Mouse (Mus musculus) ovary, adult 18-20 months (tissue): ENCODE measurements around the gene 0610009B22Rik.
"Not testable (repeated sequence)": the region's sequence is repeated elsewhere in the genome, so short reads cannot be mapped to it uniquely, and the experiment has no call there.

Experiments used
- DNase-seq: peaks from one replicate; pipeline ENCODE4 v3.0.0; 2022; ENCODE audit warnings: low spot score, mixed read lengths

Gene 0610009B22Rik

DNA sequence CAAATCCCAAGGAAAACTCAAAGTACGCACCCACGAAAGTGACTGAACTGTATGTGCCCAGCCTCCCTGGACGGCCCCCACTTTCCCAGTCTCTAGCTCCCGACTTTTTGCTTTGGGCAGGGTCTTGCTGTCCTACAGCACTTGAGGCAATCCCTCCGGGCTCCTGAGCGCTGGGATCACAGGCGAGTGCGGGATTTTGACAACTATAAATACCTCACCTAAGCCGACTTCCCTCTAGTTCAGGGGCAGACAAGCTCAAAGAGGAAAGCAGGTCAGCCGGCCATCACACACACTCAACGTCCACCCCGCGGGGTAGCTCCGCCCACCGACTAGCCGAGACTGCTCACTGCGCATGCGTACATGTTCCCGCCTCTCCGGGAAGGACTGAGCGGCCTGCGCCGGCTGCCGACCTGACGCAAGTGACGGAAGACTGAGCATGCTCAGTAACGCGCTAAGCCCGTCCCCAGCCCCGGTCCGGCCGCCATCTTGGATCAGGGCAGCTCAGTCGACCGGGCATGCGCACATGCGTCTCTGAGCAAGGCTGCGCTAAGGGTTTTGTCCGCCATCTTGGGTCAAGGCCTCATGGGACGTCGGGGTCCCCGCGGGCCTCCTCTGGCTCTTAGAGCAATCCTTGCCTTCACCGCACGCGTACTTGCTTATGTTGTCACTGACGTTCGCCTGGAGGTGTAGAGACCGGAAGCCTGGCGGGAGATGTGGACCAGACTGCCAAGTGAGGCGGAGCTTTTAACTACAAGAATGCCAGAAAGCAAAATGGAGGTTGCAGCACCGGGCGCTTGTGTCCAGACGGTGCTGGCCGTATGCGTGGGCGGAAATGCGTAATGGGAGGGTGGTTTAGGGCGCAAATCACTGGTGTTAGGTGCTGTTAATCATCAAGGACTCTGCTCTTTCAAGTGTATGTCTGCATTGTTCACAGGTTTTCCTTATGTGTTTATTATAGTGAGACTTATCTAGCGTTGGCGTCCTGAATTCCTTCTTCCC is at the start of gene 0610009B22Rik:
Gene 0610009B22Rik (minus strand): TSS at position 545 of the 999 bp plus-strand sequence.
- peak; percentile 100 for DNase-seq

DNA sequence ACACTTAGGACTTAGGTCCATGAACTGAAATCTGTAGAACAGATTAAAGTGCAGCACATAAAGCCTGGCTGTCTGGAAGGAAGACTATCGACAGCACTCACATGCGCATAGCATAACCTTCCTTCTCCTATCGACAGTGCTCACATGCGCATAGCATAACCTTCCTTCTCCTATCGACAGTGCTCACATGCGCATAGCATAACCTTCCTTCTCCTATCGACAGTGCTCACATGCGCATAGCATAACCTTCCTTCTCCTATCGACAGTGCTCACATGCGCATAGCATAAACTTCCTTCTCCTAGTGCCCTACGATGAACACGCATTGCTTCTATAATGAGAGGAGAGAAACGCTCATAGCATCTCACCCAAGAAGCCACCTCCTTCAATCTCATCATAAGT is 45.5 kb upstream of the 0610009B22Rik start:
- not testable (repeated sequence) for DNase-seq

DNA sequence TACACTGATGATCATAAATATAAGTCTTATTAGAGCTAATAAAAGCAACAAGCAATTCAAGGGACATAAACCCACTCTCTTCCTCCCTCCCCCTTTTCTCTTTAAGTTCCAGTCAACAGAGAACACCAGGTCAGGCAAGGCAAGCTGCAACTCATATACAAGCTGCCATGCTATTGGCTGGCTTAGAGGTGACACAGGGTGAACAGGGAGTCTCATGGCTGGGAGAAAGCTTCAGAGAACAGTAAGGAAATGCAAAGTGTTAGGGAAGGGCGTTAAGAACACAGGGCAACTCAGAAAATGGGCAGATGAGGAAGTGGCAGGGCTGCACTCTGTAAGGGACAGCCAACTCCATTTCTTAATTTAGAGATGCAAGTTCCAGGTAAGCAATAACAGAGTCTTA is 44.2 kb upstream of the 0610009B22Rik start:
- no peak for DNase-seq

DNA sequence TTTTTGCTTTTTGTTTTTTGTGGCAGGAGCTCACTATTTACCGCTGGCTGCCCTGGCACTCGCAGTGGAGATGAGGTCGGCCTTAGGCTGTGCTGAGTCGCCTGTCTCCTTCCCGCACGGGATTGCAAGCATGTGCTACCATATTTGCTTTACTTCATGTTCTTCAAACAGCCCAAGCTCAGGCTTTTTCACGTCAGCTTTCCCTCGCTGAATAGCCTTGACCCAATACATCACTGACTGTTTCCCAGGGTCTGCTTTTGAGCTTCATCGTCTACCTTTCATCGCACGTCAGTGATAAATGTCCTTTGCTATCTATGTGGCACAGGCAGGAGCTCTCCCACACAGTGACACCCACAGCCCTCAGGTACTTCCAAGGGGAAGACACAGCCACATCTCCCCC is 32.4 kb upstream of the 0610009B22Rik start:
- DNase-seq, result no peak

DNA sequence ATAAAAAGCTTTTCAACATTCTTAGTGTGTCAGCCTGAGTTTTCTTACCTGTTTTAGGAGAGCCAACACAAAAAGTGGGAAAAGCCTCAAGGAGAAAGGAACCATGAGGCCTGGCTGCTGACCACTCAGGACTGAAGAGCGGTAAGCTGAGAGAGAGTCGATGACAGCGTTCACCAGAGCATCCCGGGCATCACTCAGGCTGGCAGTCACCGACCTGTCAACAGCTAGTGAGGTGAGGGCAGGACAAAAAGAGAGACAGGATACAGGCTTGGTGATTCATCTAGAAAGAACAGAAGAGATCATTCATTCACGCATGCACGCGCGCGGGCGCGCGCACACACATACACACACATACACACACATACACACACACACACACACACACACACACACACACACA is 18.4 kb upstream of the 0610009B22Rik start:
- no peak for DNase-seq

DNA sequence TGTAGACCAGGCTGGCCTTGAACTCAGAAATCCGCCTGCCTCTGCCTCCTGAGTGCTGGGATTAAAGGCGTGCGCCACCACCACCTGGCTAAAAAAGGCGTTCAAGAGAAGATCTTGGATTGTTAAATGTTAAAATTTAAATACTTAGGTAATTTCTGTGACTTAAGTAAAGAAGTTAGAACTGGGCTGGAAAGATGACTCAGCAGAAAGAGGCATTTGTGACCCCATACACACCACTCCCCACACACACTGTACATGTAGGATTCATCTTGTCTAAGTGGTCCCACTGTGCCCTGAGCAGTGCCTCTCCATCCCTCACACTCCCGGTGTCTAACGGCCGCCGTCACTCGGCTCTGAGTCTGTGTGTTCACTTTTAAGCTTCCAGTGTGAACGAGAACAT is 17.8 kb upstream of the 0610009B22Rik start:
- DNase-seq, result no peak

DNA sequence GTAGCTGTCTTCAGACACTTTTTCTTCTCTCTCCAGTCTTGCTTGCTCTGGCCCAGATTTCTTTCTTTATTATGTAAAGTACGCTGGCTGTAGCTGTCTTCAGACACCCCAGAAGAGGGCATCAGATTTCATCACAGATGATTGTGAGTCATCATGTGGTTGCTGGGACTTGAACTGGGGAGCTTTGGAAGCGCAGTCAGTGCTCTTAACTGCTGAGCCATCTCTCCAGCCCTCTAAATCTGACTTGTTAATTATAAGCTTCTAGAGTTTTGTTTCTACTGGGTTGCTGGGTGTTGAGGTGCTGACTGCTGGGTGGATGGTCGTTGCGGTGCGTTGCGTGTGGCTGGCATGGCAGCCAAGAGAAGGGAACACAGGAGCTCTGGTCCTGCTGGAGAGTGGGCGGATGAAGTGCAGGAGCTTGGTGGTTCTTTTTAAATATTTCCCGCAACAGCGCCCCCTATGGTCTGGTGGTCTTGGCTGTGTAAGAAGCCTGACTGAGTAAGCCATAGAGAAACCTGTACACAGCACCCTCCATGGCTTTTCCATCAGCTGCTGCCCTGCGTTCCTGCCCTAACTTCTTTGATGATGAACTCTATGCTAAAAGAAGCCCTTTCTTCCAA is 14.8 kb upstream of the 0610009B22Rik start:
- DNase-seq, result no peak

DNA sequence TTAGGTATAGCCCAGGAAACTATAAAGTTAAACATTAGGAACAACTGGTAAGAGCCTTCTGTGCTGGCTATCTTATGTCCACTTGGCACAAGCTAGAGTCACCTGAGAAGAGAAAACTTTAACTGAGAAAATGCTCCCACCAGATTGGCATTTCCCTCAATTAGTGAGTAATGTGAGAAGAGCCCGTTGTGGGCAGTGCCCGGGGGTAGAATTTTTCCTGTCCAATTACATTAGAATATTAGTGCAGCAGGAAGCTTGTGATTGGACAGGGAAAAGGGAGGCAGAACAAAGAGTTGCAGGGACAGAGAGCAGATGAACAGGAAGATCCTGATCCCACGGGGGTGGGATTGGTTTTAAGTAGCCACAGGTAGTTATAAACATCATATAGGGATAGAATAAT is 14.2 kb upstream of the 0610009B22Rik start:
- DNase-seq, result no peak

DNA sequence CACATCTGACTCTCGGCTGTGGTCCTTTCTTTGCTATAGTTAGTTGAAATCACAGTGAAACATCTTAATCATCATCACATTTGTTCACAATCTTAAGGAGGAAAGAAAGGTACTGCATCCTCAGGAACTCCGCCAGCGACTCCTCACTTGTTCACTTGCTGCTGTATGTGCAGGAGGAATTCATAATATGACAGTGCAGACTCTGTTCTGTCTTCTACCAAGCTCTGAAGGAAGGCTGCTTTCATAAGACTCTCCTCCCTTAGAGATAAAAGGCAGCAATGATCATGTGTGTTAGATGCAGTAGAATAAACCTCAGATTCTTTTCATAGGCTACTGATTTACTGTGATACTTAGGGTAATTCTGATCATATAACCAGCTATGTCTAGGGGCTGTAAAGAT is 6.3 kb upstream of the 0610009B22Rik start:
- DNase-seq, result no peak

DNA sequence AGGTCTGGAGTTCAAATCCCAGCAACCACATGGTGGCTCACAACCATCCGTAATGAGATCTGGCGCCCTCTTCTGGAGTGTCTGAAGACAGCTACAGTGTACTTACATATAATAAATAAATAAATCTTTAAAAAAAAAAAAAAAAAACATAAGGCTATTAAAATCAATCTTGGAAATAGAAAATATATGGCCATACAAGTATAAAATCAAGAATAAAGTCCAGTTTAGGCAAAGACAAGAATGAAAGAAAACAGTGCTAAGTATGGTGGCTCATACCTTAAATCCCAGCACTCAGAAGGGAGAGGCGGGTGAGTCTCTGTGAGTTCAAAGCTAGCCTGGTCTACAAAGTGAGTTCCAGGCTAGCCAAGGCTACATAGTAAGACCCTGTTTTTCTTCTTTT is 1.9 kb upstream of the 0610009B22Rik start:
- not testable (repeated sequence) for DNase-seq

DNA sequence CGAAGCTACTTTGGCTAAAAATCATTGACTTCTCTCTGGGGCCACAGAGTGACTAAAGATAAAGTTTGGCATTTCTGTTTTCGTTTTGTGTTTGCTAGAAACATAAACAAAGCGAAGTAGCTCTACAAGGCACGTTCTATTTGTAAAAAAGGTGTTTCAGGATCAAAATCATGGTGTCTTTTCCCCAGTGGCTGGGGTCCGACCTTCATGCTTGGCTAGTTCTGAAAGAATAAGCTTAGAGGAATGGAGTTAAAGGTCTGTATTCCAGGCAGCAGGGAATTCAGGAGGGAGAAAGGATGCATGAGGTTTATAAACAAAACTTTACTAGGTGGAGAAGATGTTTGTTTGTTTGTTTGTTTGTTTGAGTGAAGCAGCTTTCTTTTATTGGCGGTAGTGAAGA is 669 bp upstream of the 0610009B22Rik start:
- DNase-seq, result no peak

DNA sequence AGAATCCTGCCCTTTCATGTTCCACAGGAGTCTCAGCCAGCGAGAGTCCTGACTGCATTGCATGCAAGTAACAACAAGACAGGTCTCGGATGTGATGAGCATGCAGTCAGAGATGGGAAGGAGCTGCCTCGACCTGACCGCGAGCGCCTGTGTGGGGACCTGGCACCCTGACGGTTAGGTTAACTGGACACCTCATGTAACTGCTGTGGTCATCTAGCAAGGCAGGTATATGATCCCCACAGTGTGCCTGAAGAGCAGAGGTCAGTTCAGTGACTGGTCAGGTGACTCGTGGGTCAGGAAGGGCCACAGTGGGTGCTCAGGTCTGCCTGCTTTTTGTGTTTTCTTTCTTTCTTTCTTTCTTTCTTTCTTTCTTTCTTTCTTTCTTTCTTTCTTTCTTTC is 6.7 kb downstream of the 0610009B22Rik start:
- no peak for DNase-seq

DNA sequence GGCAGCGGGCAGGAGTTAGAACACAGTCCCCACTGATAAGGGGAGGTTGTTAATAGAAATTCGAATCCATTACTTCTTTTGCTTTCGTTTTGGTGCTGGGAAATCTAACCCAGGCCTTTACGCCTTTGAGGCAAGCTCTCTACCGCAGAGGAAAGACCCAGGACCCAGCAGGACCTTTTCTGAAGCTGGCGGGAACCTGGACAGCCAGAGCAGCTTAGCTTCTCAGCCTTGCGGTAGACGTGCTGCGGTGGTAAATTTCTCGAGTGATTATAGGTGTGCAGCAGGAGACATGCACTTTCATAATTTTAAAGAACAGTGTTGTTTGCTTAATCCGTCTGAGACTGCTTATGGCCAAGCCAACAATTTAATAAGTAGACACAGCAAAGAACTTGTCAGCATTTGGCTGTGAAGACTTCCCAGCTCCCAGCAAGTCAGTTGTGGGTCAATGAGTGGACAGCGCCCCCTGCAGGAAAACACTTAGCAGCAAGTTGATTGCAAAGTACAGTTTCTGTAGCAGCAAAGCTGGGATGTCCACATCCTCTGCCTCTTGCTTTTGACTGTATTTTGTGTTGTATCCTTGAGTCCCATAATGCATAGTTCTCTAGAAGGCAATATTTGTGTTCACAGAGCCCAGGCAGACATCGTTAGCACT is 7.2 kb downstream of the 0610009B22Rik start:
- peak; percentile 75 for DNase-seq

DNA sequence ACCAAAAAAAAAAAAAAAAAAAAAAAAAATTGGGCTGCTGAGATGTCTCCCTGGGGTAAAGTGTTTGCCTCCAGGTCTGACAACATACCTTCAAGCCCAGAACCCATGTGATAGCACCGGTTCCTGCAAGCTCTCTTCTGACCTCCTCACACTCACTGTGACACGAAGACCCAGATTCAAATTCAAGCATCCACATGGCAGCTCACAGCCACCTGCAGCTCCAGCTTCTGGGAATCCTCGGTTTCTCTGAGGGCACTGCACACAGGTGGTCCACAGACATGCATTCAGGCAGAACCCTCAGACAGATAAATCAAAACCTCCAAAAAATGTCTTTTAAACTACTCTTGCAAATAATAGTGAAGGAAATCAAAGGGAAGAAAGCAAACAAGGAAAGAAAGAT is 9.2 kb downstream of the 0610009B22Rik start:
- no peak for DNase-seq

DNA sequence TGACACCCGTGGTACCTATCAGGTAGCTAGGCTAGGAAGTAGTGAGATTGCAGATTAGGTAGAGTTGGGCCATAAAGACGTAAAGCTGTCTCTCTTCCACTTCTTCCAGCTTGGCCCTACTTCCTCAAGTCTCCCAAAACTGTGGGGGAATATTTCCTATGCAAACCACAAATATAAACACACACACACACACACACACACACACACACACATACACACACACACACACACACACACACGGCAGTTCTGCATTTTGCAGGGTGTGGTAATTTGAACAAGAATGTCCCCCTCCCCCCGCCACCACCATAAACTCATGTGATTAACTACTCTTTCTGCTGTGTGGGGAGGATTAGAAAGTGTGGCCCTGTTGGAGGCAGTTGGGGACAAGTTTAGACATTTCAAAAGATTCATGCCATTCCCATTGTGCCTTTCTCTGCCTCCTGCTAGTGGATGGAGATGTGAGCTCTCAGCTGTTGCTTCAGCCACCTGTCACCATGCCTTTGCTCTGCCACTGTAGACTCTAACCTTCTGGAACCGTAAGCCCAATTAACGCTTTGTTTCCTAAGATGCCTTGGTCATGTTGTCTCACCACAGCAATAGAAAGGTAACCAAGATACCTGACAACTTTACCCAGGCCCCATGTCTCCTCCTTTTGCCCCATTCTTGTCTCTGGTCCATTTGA is 10.8 kb downstream of the 0610009B22Rik start:
- no peak for DNase-seq

DNA sequence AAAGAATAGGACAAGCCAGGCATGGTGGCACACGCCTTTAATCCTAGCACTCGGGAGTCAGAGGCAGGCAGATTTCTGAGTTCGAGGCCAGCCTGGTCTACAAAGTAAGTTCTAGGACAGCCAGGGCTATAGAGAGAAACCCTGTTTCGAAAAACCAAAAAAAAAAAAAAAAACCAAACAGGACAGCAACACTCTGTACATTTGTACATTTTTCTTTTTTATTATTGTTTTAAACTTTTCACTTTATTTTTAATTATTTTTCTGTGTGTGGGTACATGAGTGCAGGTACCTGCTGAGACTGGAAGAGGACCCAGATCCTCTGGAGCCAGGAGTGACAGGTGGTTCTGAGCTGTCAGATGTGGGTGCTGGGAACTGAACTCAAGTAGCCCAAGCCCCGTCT is 13.3 kb downstream of the 0610009B22Rik start:
- DNase-seq, result no peak

DNA sequence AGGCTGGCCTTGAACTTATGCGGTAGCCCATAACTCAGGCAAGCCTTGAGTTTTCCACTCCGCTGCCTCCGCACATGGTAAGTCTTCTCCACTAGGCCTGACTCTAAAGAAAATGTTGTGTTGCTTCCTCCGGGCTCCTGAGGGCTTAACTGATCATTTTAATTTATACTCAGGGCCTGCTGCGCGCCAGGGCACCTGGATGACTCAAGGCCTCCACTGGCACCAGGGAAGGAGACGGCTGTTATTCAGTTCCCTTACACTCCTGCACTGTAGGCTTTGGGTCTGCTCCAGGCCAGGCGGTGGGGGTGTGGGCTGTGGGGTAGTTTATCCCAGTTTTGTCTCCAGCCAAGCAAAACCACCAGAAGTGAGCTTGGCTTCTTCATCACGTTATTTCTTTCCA is 15.4 kb downstream of the 0610009B22Rik start:
- peak; percentile 50 for DNase-seq

DNA sequence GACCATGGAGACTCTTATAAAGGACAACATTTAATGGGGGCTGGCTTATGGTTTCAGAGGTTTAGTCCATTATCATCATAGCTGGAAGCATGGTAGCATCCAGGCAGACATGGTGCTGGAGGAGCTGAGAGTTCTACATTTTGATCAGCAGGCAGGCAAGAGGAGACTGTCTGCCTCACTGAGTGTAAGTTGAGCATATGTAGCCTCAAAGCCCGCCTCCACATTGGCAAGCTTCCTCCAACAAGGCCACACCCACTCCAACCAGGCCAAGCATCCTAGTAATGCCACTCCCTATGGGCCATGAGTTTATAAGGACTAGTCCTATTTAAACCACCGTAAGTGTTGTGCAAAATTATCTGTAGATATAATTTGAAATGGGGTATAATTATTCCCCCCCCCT is 17.3 kb downstream of the 0610009B22Rik start:
- no peak for DNase-seq

DNA sequence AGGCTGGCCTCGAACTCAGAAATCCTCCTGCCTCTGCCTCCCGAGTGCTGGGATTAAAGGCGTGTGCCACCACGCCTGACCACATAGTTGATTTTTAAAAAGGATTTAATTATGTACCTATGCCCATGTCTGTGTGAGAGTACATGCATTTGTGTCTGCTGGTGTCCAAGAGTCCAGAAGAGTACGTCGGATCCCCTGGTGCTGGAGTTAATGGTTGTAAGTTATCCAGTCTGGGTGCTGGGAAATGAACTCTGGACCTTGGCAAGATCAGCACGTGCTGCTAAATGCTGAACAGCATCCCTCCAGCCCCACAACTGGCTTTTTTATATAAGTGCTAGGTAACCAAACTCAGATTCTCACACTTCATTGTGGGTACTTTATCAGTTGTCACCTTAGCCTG is 17.8 kb downstream of the 0610009B22Rik start:
- no peak for DNase-seq

DNA sequence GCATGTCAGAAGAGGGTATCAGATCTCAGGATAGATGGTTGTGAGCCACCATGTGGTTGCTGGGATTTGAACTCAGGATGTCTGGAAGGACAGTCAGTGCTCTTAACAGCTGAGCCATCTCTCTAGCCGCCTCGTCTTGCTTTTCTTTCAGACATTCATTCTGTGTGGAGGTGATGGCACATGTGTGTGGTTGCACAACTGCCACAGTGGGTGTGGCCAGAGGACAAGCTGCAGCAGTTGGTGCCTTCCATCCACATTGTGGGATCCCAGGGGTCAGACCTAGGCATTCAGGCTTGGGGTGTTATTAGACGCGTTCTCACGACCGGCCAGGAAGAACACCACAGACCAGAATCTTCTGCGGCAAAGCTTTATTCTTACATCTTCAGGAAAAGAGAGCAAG is 23.9 kb downstream of the 0610009B22Rik start:
- not testable (repeated sequence) for DNase-seq

DNA sequence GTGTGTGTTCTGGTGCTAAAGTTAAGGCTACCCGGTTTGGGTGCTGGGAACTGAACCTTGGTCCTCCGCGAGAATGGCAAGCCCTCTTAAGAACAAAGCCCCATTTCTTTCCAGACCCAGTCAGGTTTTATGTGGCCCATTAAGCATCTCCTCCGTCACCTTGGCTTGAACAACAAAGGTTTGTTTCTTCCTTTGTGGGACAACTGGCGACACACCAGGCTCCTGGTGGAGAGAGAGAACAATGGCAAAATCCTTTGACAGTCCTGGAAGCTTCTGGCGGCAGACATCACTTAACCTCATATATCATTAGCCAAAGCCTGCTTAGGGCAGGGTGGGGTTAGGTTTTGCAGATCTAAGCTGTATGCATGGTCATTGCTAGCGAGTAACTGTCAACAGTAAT is 26.0 kb downstream of the 0610009B22Rik start:
- no peak for DNase-seq

DNA sequence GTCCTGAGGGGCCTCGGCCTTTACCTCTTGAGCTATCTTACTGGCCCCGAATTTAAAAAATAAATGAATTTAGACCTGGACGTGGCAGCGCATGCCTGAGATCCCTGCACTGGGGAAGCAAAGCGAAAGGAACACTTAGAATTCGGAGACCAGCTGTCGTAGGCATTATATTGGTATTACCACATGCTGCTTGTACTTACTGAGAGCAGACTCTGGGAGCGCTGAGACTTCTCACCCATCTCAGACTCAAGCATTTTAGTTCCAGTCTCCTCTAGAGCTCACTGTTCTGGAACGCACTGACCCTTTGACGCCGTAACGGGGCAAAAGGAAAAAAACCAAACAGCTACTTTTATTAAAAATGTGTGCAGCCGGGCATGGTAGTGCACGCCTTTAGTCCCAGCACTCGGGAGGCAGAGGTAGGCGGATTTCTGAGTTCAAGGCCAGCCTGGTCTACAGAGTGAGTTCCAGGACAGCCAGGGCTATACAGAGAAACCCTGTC is 26.8 kb downstream of the 0610009B22Rik start:
- no peak for DNase-seq
